Mouse (Mus musculus) thymus, adult 2 months (tissue): ENCODE measurements around the gene Dclre1b. TPM values are rescaled to one million over a fixed set of nuclear protein-coding genes. Genes with fewer than 3 reads are reported as not detected.

Experiments used
- DNase-seq: peaks from one replicate; pipeline ENCODE4 v3.0.0; 2021
- H3K27ac ChIP-seq: fragments of 200-500 bp; 2 replicates; pipeline ENCODE4 v1.5.1; 2012; ENCODE audit warnings: low read length, control low read depth; ENCODE audit not compliant: control insufficient read depth, insufficient read depth
- H3K27me3 ChIP-seq: fragments of 200-500 bp; 2 replicates; pipeline ENCODE4 v1.6.1; 2012; ENCODE audit warnings: mild to moderate bottlenecking, low read length, moderate library complexity, mixed read lengths; ENCODE audit not compliant: control insufficient read depth, insufficient read depth
- H3K36me3 ChIP-seq: fragments of 200-500 bp; 2 replicates; pipeline ENCODE4 v1.6.1; 2012; ENCODE audit warnings: mild to moderate bottlenecking, low read length, moderate library complexity; ENCODE audit not compliant: control insufficient read depth, insufficient read depth
- H3K4me1 ChIP-seq: fragments of 200-500 bp; replicated peaks from 2 replicates; pipeline ENCODE4 v1.6.1; 2012; ENCODE audit warnings: low read length; ENCODE audit not compliant: control insufficient read depth, insufficient read depth
- H3K4me3 ChIP-seq: fragments of 200-500 bp; 2 replicates; pipeline ENCODE4 v1.5.1; 2012; ENCODE audit warnings: mild to moderate bottlenecking, low read length, control low read depth, moderate library complexity; ENCODE audit not compliant: control insufficient read depth, insufficient read depth
- CTCF ChIP-seq: fragments of 200-500 bp; IDR thresholded peaks from 2 replicates; pipeline ENCODE4 v1.5.1; 2012; ENCODE audit warnings: mild to moderate bottlenecking, control low read depth, low read length, moderate library complexity, borderline replicate concordance; ENCODE audit not compliant: control insufficient read depth, poor library complexity, insufficient read depth; ENCODE audit errors: extremely low read depth
- POLR2A ChIP-seq: fragments of 200-500 bp; IDR thresholded peaks from 2 replicates; pipeline ENCODE4 v1.6.1; 2012; ENCODE audit warnings: mild to moderate bottlenecking, low read length, control low read depth, moderate library complexity; ENCODE audit not compliant: control insufficient read depth, poor library complexity, insufficient read depth; ENCODE audit errors: extremely low read depth
- WGBS: fragments of 180-500 bp; shearing (Covaris S2); methylation state at CpG from one replicate; pipeline ENCODE4 v1.1.7; 2018; 5-methylcytosine and 5-hydroxymethylcytosine counted together
- polyA plus RNA-seq: library from polyadenylated mRNA; depleted of rRNA; stranded (reverse); fragments of >200 nt; gene quantifications from 2 replicates; pipeline ENCODE4 v1.2.3, GENCODE M21; 2012

Gene Dclre1b
- polyA plus RNA-seq, 1 experiment = 44.3 TPM

GRCm38 (mm10) chr3:103777940-103778339 is 31.3 kb downstream of the Dclre1b start:
- H3K27me3 ChIP-seq = no peaks in the 10 kb centered on the region
- H3K4me1 ChIP-seq = peaks cover 39% of the 10 kb centered on the region
- peak overlapping the region; percentile 99 for H3K27ac ChIP-seq

GRCm38 (mm10) chr3:103774009-103774408 is 35.2 kb downstream of the Dclre1b start:
- WGBS = 6% methylated on average over 15 of the region's 15 CpGs

More at GRCm38 (mm10) chr3:103777940-103778339, 31.3 kb downstream of the Dclre1b start:
- peak overlapping the region; percentile 47 for H3K4me3 ChIP-seq
- DNase-seq = peak; percentile 65
- TF ChIP-seq POLR2A (0 out of 2 replicates have a peak, but pooled peaks have one; percentile 18), CTCF (no peak)
- peaks cover 13% of the 10 kb centered on the region for H3K36me3 ChIP-seq
- WGBS = 7% methylated on average over 11 of the region's 11 CpGs

GRCm38 (mm10) chr3:103773508-103773907 is 35.7 kb downstream of the Dclre1b start:
- peaks cover 32% of the 10 kb centered on the region for H3K4me1 ChIP-seq
- H3K4me3 ChIP-seq = peak overlapping the region; percentile 47
- peak; percentile 37 for DNase-seq
- peak overlapping the region; percentile 100 for H3K27ac ChIP-seq
- WGBS = 5% methylated on average over 3 of the region's 3 CpGs
- H3K27me3 ChIP-seq = no peaks in the 10 kb centered on the region
- H3K36me3 ChIP-seq = peaks cover 23% of the 10 kb centered on the region
- no peak for TF ChIP-seq POLR2A
- no peak for TF ChIP-seq CTCF

More at GRCm38 (mm10) chr3:103774009-103774408, 35.2 kb downstream of the Dclre1b start:
- no peak for TF ChIP-seq CTCF
- peak; percentile 84 for TF ChIP-seq POLR2A
- peak overlapping the region; percentile 100 for H3K27ac ChIP-seq
- peaks cover 19% of the 10 kb centered on the region for H3K36me3 ChIP-seq
- DNase-seq = peak; percentile 66
- H3K4me3 ChIP-seq = peak overlapping the region; percentile 40
- no peaks in the 10 kb centered on the region for H3K27me3 ChIP-seq
- peaks cover 35% of the 10 kb centered on the region for H3K4me1 ChIP-seq

GRCm38 (mm10) chr3:103772846-103773245 is 36.4 kb downstream of the Dclre1b start:
- DNase-seq = no peak
- Histone ChIP-seq H3K4me3 (no peak overlapping the region), H3K27ac (peak overlapping the region; percentile 100), H3K36me3 (peaks cover 30% of the 10 kb centered on the region), H3K4me1 (peaks cover 26% of the 10 kb centered on the region), H3K27me3 (no peaks in the 10 kb centered on the region)
- no peak for TF ChIP-seq CTCF
- no peak for TF ChIP-seq POLR2A
- 4% methylated on average over 4 of the region's 4 CpGs for WGBS

GRCm38 (mm10) chr3:103771531-103772130 is 37.6 kb downstream of the Dclre1b start:
- peaks cover 31% of the 10 kb centered on the region for H3K36me3 ChIP-seq
- TF ChIP-seq POLR2A (no peak), CTCF (no peak)
- no peak for DNase-seq
- H3K4me1 ChIP-seq = peaks cover 17% of the 10 kb centered on the region
- no peaks in the 10 kb centered on the region for H3K27me3 ChIP-seq
- 50% methylated on average over 9 of the region's 9 CpGs for WGBS
- H3K4me3 ChIP-seq = no peak overlapping the region
- H3K27ac ChIP-seq = peak overlapping the region; percentile 72; the same call in 1 of the 2 replicates

- Histone ChIP-seq H3K36me3 (peaks cover 58% of the 10 kb centered on the region), H3K4me3 (no peak overlapping the region), H3K27me3 (no peaks in the 10 kb centered on the region), H3K27ac (no peak overlapping the region), H3K4me1 (peaks cover 5% of the 10 kb centered on the region)
- TF ChIP-seq POLR2A (no peak), CTCF (no peak)
- WGBS = 90% methylated on average over 3 of the region's 3 CpGs
- no peak for DNase-seq
These were observed 42.5 kb downstream of the Dclre1b start for GRCm38 (mm10) chr3:103766789-103767188.

- Histone ChIP-seq H3K27ac (no peak overlapping the region), H3K36me3 (peaks cover 95% of the 10 kb centered on the region), H3K4me3 (no peak overlapping the region), H3K4me1 (no peaks in the 10 kb centered on the region), H3K27me3 (no peaks in the 10 kb centered on the region)
- TF ChIP-seq CTCF (no peak), POLR2A (no peak)
- DNase-seq = no peak
- WGBS = 95% methylated on average over 5 of the region's 5 CpGs
These were observed 49.8 kb downstream of the Dclre1b start for GRCm38 (mm10) chr3:103759261-103759970.
